Mouse (Mus musculus) limb, embryonic 13.5 days (tissue): Measurements from ENCODE around the gene Timm8a1. TPM values are rescaled to one million over a fixed set of nuclear protein-coding genes. Genes with fewer than 3 reads are reported as not detected.

Source experiments
- ATAC-seq: fragments of 200-750 bp; cut with Nextera tagmentation; 2 replicates; pipeline ENCODE4 v1.8.0; 2017; ENCODE audit warnings: low read depth, moderate number of reproducible peaks, moderate TSS enrichment; ENCODE audit not compliant: low FRiP score
- H3K27ac ChIP-seq: fragments of 300-500 bp; sonication (generic); 2 replicates; pipeline ENCODE4 v1.5.1; 2015; ENCODE audit warnings: inconsistent platforms, mild to moderate bottlenecking, moderate library complexity
- H3K27me3 ChIP-seq: fragments of 300-500 bp; sonication (generic); 2 replicates; pipeline ENCODE4 v1.6.1; 2015; ENCODE audit warnings: mild to moderate bottlenecking, inconsistent platforms
- H3K36me3 ChIP-seq: fragments of 300-500 bp; sonication (generic); 2 replicates; pipeline ENCODE4 v1.6.1; 2015; ENCODE audit warnings: inconsistent platforms, mild to moderate bottlenecking, moderate library complexity
- H3K4me1 ChIP-seq: fragments of 300-500 bp; sonication (generic); 2 replicates; pipeline ENCODE4 v1.6.1; 2015; ENCODE audit warnings: inconsistent platforms
- H3K4me2 ChIP-seq: fragments of 300-500 bp; sonication (generic); replicated peaks from 2 replicates; pipeline ENCODE4 v1.6.1; 2015; ENCODE audit warnings: inconsistent platforms, mild to moderate bottlenecking, moderate library complexity
- H3K4me3 ChIP-seq: fragments of 300-500 bp; sonication (generic); 2 replicates; pipeline ENCODE4 v1.5.1; 2015; ENCODE audit warnings: moderate library complexity, mild to moderate bottlenecking, inconsistent platforms
- H3K9ac ChIP-seq: fragments of 300-500 bp; sonication (generic); 2 replicates; pipeline ENCODE4 v1.6.1; 2015; ENCODE audit warnings: mild to moderate bottlenecking, inconsistent platforms
- H3K9me3 ChIP-seq: fragments of 300-500 bp; sonication (generic); 2 replicates; pipeline ENCODE4 v1.6.1; 2016; ENCODE audit warnings: inconsistent platforms
- WGBS: fragments of 180-500 bp; shearing (Covaris S2); methylation state at CpG from one replicate; pipeline ENCODE4 v1.1.7; 2015; 5-methylcytosine and 5-hydroxymethylcytosine counted together
- polyA plus RNA-seq: library from polyadenylated mRNA; unstranded; fragments of >200 nt; fragmentation: Nextera tagmentation; extraction: Ambion mirVana; gene quantifications from 2 replicates; pipeline ENCODE4 v1.2.1, GENCODE M21; 2015

Gene Timm8a1
- polyA plus RNA-seq: 69.0 and 72.7 TPM in 2 replicates

DNA sequence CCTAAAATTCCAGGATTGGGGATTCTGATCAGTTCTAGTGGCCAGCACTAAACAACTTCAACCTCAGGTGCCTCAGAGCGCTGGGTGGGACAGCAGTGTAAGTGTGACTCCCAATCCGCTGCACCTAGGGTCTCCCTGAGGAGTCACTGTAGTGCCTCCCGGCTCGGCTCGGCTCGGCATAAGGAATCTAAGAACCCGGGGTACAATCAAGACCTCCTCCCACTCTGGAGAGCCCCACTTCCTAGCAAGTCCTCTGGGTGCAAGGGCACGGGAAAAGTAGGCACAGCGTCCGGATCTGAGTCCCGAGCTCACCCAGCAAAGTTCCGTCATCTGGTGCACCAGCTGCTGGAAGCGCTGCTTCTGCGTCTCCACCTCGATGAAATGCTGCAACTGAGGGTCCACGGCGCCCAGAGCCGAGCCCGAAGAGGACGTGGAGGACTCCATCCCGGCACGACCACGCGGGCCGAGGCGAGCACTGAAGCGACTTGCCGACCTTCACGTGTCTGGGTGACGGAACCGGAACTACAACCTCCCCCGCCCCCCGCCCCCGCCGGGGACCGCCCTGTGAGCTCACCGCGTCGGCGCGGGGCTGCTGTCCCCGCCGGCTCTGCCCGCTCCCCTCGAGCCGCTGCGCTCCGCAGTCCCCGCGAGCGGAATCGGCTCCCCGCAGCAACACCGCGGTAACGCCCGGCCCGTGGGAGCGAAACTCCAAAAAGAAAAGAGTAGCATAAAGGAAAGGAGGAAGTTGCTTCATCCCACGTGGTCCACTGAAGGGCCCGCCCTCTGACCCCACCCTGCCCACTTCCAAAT, at the start of gene Timm8a1:
TSS of gene Timm8a1 (minus strand) at position 721 of the 810 bp plus-strand sequence.
- peak within 1 kb of the TSS; percentile 69 for H3K9ac ChIP-seq
- 25% methylated on average over 32 of the region's 61 CpGs for WGBS
- no peaks in the 10 kb centered on the region for H3K36me3 ChIP-seq
- peaks cover 5% of the 10 kb centered on the region; the same call in 1 of the 2 replicates for H3K27me3 ChIP-seq
- peak; percentile 93 for ATAC-seq
- peak within 1 kb of the TSS; percentile 67 for H3K4me2 ChIP-seq
- peak within 1 kb of the TSS; percentile 56 for H3K4me3 ChIP-seq
- no peaks in the 10 kb centered on the region for H3K4me1 ChIP-seq
- no peaks in the 10 kb centered on the region for H3K9me3 ChIP-seq
- peak within 1 kb of the TSS; percentile 70 for H3K27ac ChIP-seq

- Histone ChIP-seq H3K4me2 (no peak overlapping the region), H3K36me3 (peaks cover 2% of the 10 kb centered on the region; the same call in 1 of the 2 replicates), H3K9ac (no peak overlapping the region), H3K4me1 (peaks cover 7% of the 10 kb centered on the region; the same call in 1 of the 2 replicates), H3K27ac (no peak overlapping the region), H3K4me3 (no peak overlapping the region), H3K27me3 (no peaks in the 10 kb centered on the region; the same call in 1 of the 2 replicates), H3K9me3 (no peaks in the 10 kb centered on the region)
- WGBS: 45% methylated on average over 5 of the region's 5 CpGs
- no peak for ATAC-seq
Observed at GRCm38 (mm10) chrX:134589836-134590235, 48.2 kb upstream of the Timm8a1 start.

DNA sequence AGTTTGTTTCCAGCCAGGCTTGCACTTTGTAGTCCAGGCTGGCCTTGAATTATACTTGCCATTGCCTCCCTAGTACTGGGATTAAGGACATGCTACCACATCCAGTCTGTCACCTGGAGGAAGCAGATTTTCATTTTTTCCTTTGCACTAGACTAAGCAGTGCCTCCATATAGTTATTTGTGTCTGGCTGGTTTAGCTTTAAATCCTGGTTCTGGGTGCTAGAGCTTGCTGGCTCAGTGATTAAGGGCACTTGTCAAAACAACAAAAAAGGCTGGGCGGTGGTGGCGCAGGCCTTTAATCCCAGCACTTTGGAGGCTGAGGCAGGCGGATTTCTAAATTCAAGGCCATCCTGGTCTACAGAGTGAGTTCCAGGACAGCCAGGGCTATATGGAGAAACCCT, 47.3 kb upstream of the Timm8a1 start:
- ATAC-seq: no peak
- H3K36me3 ChIP-seq: peaks cover 2% of the 10 kb centered on the region; the same call in 1 of the 2 replicates
- H3K4me2 ChIP-seq: no peak overlapping the region
- H3K27ac ChIP-seq: no peak overlapping the region
- H3K9ac ChIP-seq: no peak overlapping the region
- WGBS: 86% methylated on average over 3 of the region's 3 CpGs
- H3K9me3 ChIP-seq: no peaks in the 10 kb centered on the region
- H3K27me3 ChIP-seq: no peaks in the 10 kb centered on the region; the same call in 1 of the 2 replicates
- H3K4me3 ChIP-seq: no peak overlapping the region
- peaks cover 7% of the 10 kb centered on the region; the same call in 1 of the 2 replicates for H3K4me1 ChIP-seq

- H3K4me2 ChIP-seq: no peak overlapping the region
- H3K4me3 ChIP-seq: no peak overlapping the region
- peaks cover 2% of the 10 kb centered on the region; the same call in 1 of the 2 replicates for H3K36me3 ChIP-seq
- no peaks in the 10 kb centered on the region for H3K9me3 ChIP-seq
- ATAC-seq: no peak
- WGBS: 79% methylated on average over 4 of the region's 4 CpGs
- no peaks in the 10 kb centered on the region; the same call in 1 of the 2 replicates for H3K27me3 ChIP-seq
- H3K4me1 ChIP-seq: peaks cover 7% of the 10 kb centered on the region; the same call in 1 of the 2 replicates
- H3K9ac ChIP-seq: no peak overlapping the region
- no peak overlapping the region for H3K27ac ChIP-seq
Observed at GRCm38 (mm10) chrX:134588261-134588660, 46.6 kb upstream of the Timm8a1 start.

GRCm38 (mm10) chrX:134586447-134586846, 44.8 kb upstream of the Timm8a1 start:
- Histone ChIP-seq H3K4me1 (peaks cover 7% of the 10 kb centered on the region; the same call in 1 of the 2 replicates), H3K27me3 (peaks cover 4% of the 10 kb centered on the region; the same call in 1 of the 2 replicates), H3K9ac (peak overlapping the region; percentile 74), H3K4me2 (peak overlapping the region; percentile 69), H3K27ac (no peak overlapping the region), H3K4me3 (peak overlapping the region; percentile 55), H3K36me3 (peaks cover 2% of the 10 kb centered on the region; the same call in 1 of the 2 replicates), H3K9me3 (no peaks in the 10 kb centered on the region)
- WGBS: 26% methylated on average over 8 of the region's 8 CpGs
- no peak for ATAC-seq

GRCm38 (mm10) chrX:134585103-134586002, 43.7 kb upstream of the Timm8a1 start, which contains the start of gene Rpl36a:
TSS of gene Rpl36a (plus strand) at chrX:134585654.
- Histone ChIP-seq H3K4me3 (peak within 1 kb of the TSS; percentile 55), H3K4me2 (peak within 1 kb of the TSS; percentile 69), H3K27ac (peak within 1 kb of the TSS; percentile 86), H3K27me3 (peaks cover 4% of the 10 kb centered on the region; the same call in 1 of the 2 replicates), H3K36me3 (peaks cover 2% of the 10 kb centered on the region; the same call in 1 of the 2 replicates), H3K9ac (peak within 1 kb of the TSS; percentile 74), H3K4me1 (peaks cover 7% of the 10 kb centered on the region; the same call in 1 of the 2 replicates), H3K9me3 (no peaks in the 10 kb centered on the region)
- peak; percentile 98 for ATAC-seq
- WGBS: 14% methylated on average over 45 of the region's 45 CpGs

- H3K4me3 ChIP-seq: no peak within 1 kb of the TSS
- H3K9ac ChIP-seq: no peak within 1 kb of the TSS
- ATAC-seq: no peak
- no peak within 1 kb of the TSS for H3K27ac ChIP-seq
- peaks cover 4% of the 10 kb centered on the region; the same call in 1 of the 2 replicates for H3K27me3 ChIP-seq
- peaks cover 7% of the 10 kb centered on the region; the same call in 1 of the 2 replicates for H3K4me1 ChIP-seq
- 84% methylated on average over 11 of the region's 11 CpGs for WGBS
- H3K36me3 ChIP-seq: no peaks in the 10 kb centered on the region
- no peak within 1 kb of the TSS for H3K4me2 ChIP-seq
- no peaks in the 10 kb centered on the region for H3K9me3 ChIP-seq
Observed at GRCm38 (mm10) chrX:134582888-134583669, 41.4 kb upstream of the Timm8a1 start, which contains the start of gene Btk. TSS of gene Btk (minus strand) at chrX:134583570.

- 89% methylated on average over 10 of the region's 11 CpGs for WGBS
- Histone ChIP-seq H3K4me1 (peaks cover 7% of the 10 kb centered on the region; the same call in 1 of the 2 replicates), H3K4me3 (no peak overlapping the region), H3K27ac (no peak overlapping the region), H3K4me2 (no peak overlapping the region), H3K27me3 (peaks cover 6% of the 10 kb centered on the region; the same call in 1 of the 2 replicates), H3K36me3 (no peaks in the 10 kb centered on the region), H3K9me3 (no peaks in the 10 kb centered on the region), H3K9ac (no peak overlapping the region)
- no peak for ATAC-seq
Observed at GRCm38 (mm10) chrX:134582270-134582669, 40.6 kb upstream of the Timm8a1 start.

DNA sequence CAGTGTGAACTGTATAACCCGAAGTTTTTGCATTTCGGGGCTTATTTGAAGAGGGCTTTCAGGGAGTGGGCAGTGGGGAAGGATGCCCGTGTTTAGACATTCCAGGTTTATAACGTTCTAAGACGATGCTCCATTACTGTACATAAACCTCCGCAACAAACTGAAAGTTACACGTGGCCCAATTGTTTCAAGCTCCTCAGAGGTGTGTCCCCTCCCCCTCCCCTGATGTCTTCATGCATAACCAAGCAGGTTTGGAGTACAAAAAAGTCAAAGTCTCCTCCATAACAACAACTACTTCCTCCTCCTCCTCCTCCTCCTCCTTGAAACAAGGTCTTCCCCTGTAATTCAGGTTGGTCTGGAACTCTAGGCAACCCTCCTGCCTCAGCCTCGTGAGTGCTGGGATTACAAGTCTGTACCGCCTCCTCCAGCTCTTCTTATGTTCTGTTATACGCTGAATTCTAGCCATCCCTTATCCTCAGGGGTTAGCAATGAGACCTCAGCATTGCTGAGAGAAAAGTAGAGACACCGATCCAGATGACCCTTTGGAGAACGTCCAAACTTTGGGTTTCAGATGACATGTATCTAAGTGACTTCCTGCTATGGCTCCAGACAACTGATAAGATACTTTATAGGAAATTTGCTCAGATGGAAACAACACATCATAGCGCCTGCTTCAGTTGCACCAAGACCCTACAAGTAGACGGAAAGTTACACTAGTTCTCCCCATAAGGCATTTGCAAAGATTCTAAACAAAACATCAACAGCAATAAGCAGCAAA, 39.1 kb upstream of the Timm8a1 start:
- no peaks in the 10 kb centered on the region for H3K36me3 ChIP-seq
- no peak overlapping the region for H3K4me3 ChIP-seq
- no peak overlapping the region for H3K27ac ChIP-seq
- H3K9ac ChIP-seq: no peak overlapping the region
- ATAC-seq: no peak
- no peak overlapping the region for H3K4me2 ChIP-seq
- no peaks in the 10 kb centered on the region for H3K9me3 ChIP-seq
- H3K4me1 ChIP-seq: no peaks in the 10 kb centered on the region
- H3K27me3 ChIP-seq: peaks cover 6% of the 10 kb centered on the region; the same call in 1 of the 2 replicates
- WGBS: 85% methylated on average over 14 of the region's 14 CpGs

DNA sequence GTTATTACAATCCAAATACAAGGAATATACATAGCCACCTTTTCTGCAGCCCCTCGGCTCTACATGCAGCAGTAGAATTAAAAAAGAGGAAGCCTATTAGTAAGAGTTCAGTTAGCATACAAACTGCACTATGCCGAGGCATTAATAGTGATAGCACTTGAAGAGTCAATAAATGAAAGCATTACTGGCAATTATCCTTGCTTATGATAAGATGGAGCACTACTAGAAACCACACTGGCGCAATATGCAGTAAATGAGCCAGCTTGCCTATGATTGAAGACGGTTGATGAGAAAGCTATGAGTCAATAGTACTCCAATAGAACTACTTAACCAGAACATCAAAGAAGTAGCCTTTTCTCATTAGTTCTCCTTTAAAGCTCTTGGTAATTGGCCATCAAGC, 36.2 kb upstream of the Timm8a1 start:
- no peak for ATAC-seq
- Histone ChIP-seq H3K4me1 (no peaks in the 10 kb centered on the region), H3K4me2 (no peak overlapping the region), H3K4me3 (no peak overlapping the region), H3K36me3 (no peaks in the 10 kb centered on the region), H3K27me3 (peaks cover 5% of the 10 kb centered on the region; the same call in 1 of the 2 replicates), H3K9me3 (no peaks in the 10 kb centered on the region), H3K9ac (no peak overlapping the region), H3K27ac (no peak overlapping the region)
- WGBS: 72% methylated on average over 4 of the region's 4 CpGs
